Mouse (Mus musculus) MEL (cell line): ENCODE results near the gene Gm10642. TPM values are rescaled to one million over a fixed set of nuclear protein-coding genes. Genes with fewer than 3 reads are reported as not detected.

Experiments
- DNase-seq: peaks from one replicate; pipeline ENCODE4 v3.0.0; 2011; ENCODE audit warnings: low read depth, low spot score
- H3K27ac ChIP-seq: 2 replicates; pipeline ENCODE4 v1.5.1; 2012; ENCODE audit warnings: low read depth, mild to moderate bottlenecking, control low read depth, low read length, moderate library complexity; ENCODE audit not compliant: control insufficient read depth
- H3K27me3 ChIP-seq, 2 experiments: fragments of 150-350 bp in 1 of 2; sonication (generic) in 1 of 2; 2 replicates each; pipeline ENCODE4 v1.6.1; 2012; ENCODE audit warnings: low read length in 2 of 2, mild to moderate bottlenecking in 2 of 2, improper control_type of control experiment in 1 of 2, moderate library complexity in 1 of 2; ENCODE audit not compliant: insufficient read depth in 2 of 2, control insufficient read depth in 1 of 2
- H3K36me3 ChIP-seq, 2 experiments: 2 replicates each; pipeline ENCODE4 v1.6.1; 2012 to 2014; ENCODE audit warnings: low read length in 2 of 2, improper control_type of control experiment in 1 of 2, inconsistent platforms in 1 of 2, mild to moderate bottlenecking in 1 of 2; ENCODE audit not compliant: insufficient read depth in 2 of 2, control insufficient read depth in 1 of 2
- H3K4me1 ChIP-seq, 2 experiments: fragments of 150-350 bp in 1 of 2; sonication (generic) in 1 of 2; 2 replicates each; pipeline ENCODE4 v1.6.1; 2012; ENCODE audit warnings: low read length in 2 of 2, improper control_type of control experiment in 1 of 2, mild to moderate bottlenecking in 1 of 2; ENCODE audit not compliant: insufficient read depth in 2 of 2, control insufficient read depth in 1 of 2
- H3K4me3 ChIP-seq, 2 experiments: fragments of 150-350 bp in 1 of 2; sonication (generic) in 1 of 2; 2 replicates each; pipeline ENCODE4 v1.5.1; 2012; ENCODE audit warnings: low read depth in 2 of 2, low read length in 2 of 2, mild to moderate bottlenecking in 2 of 2, moderate library complexity in 2 of 2, control low read depth in 1 of 2, improper control_type of control experiment in 1 of 2; ENCODE audit not compliant: control insufficient read depth in 1 of 2, insufficient read depth in 1 of 2
- H3K79me2 ChIP-seq: 2 replicates; pipeline ENCODE4 v1.6.1; 2012; ENCODE audit warnings: mild to moderate bottlenecking, low read length, moderate library complexity; ENCODE audit not compliant: control insufficient read depth, poor library complexity, insufficient read depth
- H3K9ac ChIP-seq: 2 replicates; pipeline ENCODE4 v1.6.1; 2012; ENCODE audit warnings: low read depth, mild to moderate bottlenecking, control low read depth, low read length, moderate library complexity; ENCODE audit not compliant: control insufficient read depth, poor library complexity, severe bottlenecking
- H3K9me3 ChIP-seq: fragments of 150-350 bp; sonication (generic); replicated peaks from 2 replicates; pipeline ENCODE4 v1.6.1; 2012; ENCODE audit warnings: mild to moderate bottlenecking, low read length, improper control_type of control experiment, moderate library complexity; ENCODE audit not compliant: insufficient read depth
- BHLHE40 ChIP-seq: IDR thresholded peaks from 2 replicates; pipeline ENCODE4 v1.6.1; 2012; ENCODE audit warnings: low read depth, mild to moderate bottlenecking, inconsistent platforms, low read length, improper control_type of control experiment, borderline replicate concordance
- CHD1 ChIP-seq: IDR thresholded peaks from 2 replicates; pipeline ENCODE4 v1.6.1; 2012; ENCODE audit warnings: low read depth, mild to moderate bottlenecking, inconsistent platforms, low read length, improper control_type of control experiment
- CHD2 ChIP-seq: IDR thresholded peaks from 2 replicates; pipeline ENCODE4 v1.6.1; 2011; ENCODE audit warnings: low read length, improper control_type of control experiment
- CTCF ChIP-seq, 3 experiments: IDR thresholded peaks in 2 of 3; conservative IDR thresholded peaks in 1 of 3; 2 replicates each; pipeline ENCODE4 v1.5.1; 2011 to 2012; ENCODE audit warnings: low read length in 3 of 3, low read depth in 2 of 3, mild to moderate bottlenecking in 2 of 3, improper control_type of control experiment in 1 of 3, inconsistent platforms in 1 of 3, mixed read lengths in 1 of 3, moderate library complexity in 1 of 3; ENCODE audit not compliant: control insufficient read depth in 1 of 3, insufficient read depth in 1 of 3, poor library complexity in 1 of 3, severe bottlenecking in 1 of 3
- E2F4 ChIP-seq: IDR thresholded peaks from 2 replicates; pipeline ENCODE4 v1.6.1; 2011; ENCODE audit warnings: low read depth, low read length, improper control_type of control experiment, borderline replicate concordance
- ELF1 ChIP-seq: IDR thresholded peaks from 2 replicates; pipeline ENCODE4 v1.6.1; 2014; ENCODE audit warnings: low read depth, mild to moderate bottlenecking, inconsistent platforms, low read length, improper control_type of control experiment, moderate library complexity
- EP300 ChIP-seq, 2 experiments: IDR thresholded peaks; 2 replicates each; pipeline ENCODE4 v1.6.1; 2011; ENCODE audit warnings: improper control_type of control experiment in 2 of 2, low read length in 2 of 2, low read depth in 1 of 2, mild to moderate bottlenecking in 1 of 2
- ETS1 ChIP-seq: IDR thresholded peaks from 2 replicates; pipeline ENCODE4 v1.6.1; 2012; ENCODE audit warnings: low read depth, mild to moderate bottlenecking, inconsistent platforms, low read length, improper control_type of control experiment, moderate library complexity
- GABPA ChIP-seq: IDR thresholded peaks from 2 replicates; pipeline ENCODE4 v1.6.1; 2012; ENCODE audit warnings: low read depth, mild to moderate bottlenecking, inconsistent platforms, low read length, improper control_type of control experiment, moderate library complexity
- HCFC1 ChIP-seq: IDR thresholded peaks from 2 replicates; pipeline ENCODE4 v1.6.1; 2012; ENCODE audit warnings: low read depth, mild to moderate bottlenecking, inconsistent platforms, low read length, improper control_type of control experiment, moderate library complexity
- MAFK ChIP-seq: IDR thresholded peaks from 2 replicates; pipeline ENCODE4 v1.6.1; 2011; ENCODE audit warnings: low read depth, mild to moderate bottlenecking, low read length, improper control_type of control experiment, borderline replicate concordance
- MAX ChIP-seq: IDR thresholded peaks from 2 replicates; pipeline ENCODE4 v1.6.1; 2011; ENCODE audit warnings: low read length, improper control_type of control experiment
- MAZ ChIP-seq: IDR thresholded peaks from 2 replicates; pipeline ENCODE4 v1.6.1; 2012; ENCODE audit warnings: low read depth, mild to moderate bottlenecking, inconsistent platforms, low read length, improper control_type of control experiment
- MXI1 ChIP-seq: IDR thresholded peaks from 2 replicates; pipeline ENCODE4 v1.6.1; 2011; ENCODE audit warnings: mild to moderate bottlenecking, low read depth, low read length, improper control_type of control experiment
- NRF1 ChIP-seq: IDR thresholded peaks from 2 replicates; pipeline ENCODE4 v1.6.1; 2014; ENCODE audit warnings: low read depth, mild to moderate bottlenecking, inconsistent platforms, low read length, improper control_type of control experiment, moderate library complexity; ENCODE audit not compliant: poor library complexity, insufficient read depth, severe bottlenecking
- POLR2AphosphoS2 ChIP-seq: IDR thresholded peaks from 2 replicates; pipeline ENCODE4 v1.6.1; 2011; ENCODE audit warnings: low read length, improper control_type of control experiment
- RAD21 ChIP-seq: IDR thresholded peaks from 2 replicates; pipeline ENCODE4 v1.6.1; 2011; ENCODE audit warnings: mild to moderate bottlenecking, low read depth, low read length, improper control_type of control experiment
- RCOR1 ChIP-seq: IDR thresholded peaks from 2 replicates; pipeline ENCODE4 v1.6.1; 2012; ENCODE audit warnings: low read depth, mild to moderate bottlenecking, inconsistent platforms, low read length, improper control_type of control experiment
- SIN3A ChIP-seq: IDR thresholded peaks from 2 replicates; pipeline ENCODE4 v1.6.1; 2012; ENCODE audit warnings: low read length, improper control_type of control experiment, inconsistent platforms
- SMC3 ChIP-seq: IDR thresholded peaks from 2 replicates; pipeline ENCODE4 v1.6.1; 2011; ENCODE audit warnings: low read depth, low read length, improper control_type of control experiment
- TBP ChIP-seq: IDR thresholded peaks from 2 replicates; pipeline ENCODE4 v1.8.0; 2011; ENCODE audit warnings: low read depth, low read length, improper control_type of control experiment
- TCF12 ChIP-seq: IDR thresholded peaks from 2 replicates; pipeline ENCODE4 v1.6.1; 2014; ENCODE audit warnings: low read depth, mild to moderate bottlenecking, inconsistent platforms, low read length, improper control_type of control experiment, moderate library complexity
- UBTF ChIP-seq: IDR thresholded peaks from 2 replicates; pipeline ENCODE4 v1.6.1; 2012; ENCODE audit warnings: low read depth, mild to moderate bottlenecking, inconsistent platforms, low read length, improper control_type of control experiment, moderate library complexity, borderline replicate concordance; ENCODE audit not compliant: insufficient read depth
- USF1 ChIP-seq: IDR thresholded peaks from 2 replicates; pipeline ENCODE4 v1.6.1; 2014; ENCODE audit warnings: low read depth, mild to moderate bottlenecking, inconsistent platforms, low read length, improper control_type of control experiment, moderate library complexity
- ZC3H11A ChIP-seq: IDR thresholded peaks from 2 replicates; pipeline ENCODE4 v1.6.1; 2012; ENCODE audit warnings: low read depth, mild to moderate bottlenecking, inconsistent platforms, low read length, improper control_type of control experiment
- ZMIZ1 ChIP-seq: IDR thresholded peaks from 2 replicates; pipeline ENCODE4 v1.6.1; 2012; ENCODE audit warnings: low read depth, mild to moderate bottlenecking, inconsistent platforms, low read length, improper control_type of control experiment, moderate library complexity
- ZNF384 ChIP-seq: IDR thresholded peaks from 2 replicates; pipeline ENCODE4 v1.6.1; 2012; ENCODE audit warnings: low read depth, mild to moderate bottlenecking, inconsistent platforms, low read length, improper control_type of control experiment
- polyA plus RNA-seq, 2 experiments: library from polyadenylated mRNA; stranded (reverse) in 1 of 2; unstranded in 1 of 2; fragments of >175 nt in 1 of 2; fragments of >200 nt in 1 of 2; gene quantifications; 2 replicates each; pipeline versions ENCODE4 v1.2.1 to v1.2.4; 2012; ENCODE audit warnings: low replicate concordance in 2 of 2, low read depth in 1 of 2; ENCODE audit not compliant: insufficient read length in 2 of 2, insufficient read depth in 1 of 2, missing spikeins in 1 of 2
- total RNA-seq: library from RNA; depleted of rRNA; stranded (reverse); fragments of 300-350 nt; gene quantifications from 2 replicates; pipeline ENCODE4 v1.2.3, GENCODE M21; 2012

The Gm10642 gene
- total and polyA plus RNA-seq, 3 experiments, result 1.3 TPM; not detected in 1

- H3K9ac ChIP-seq, result peak overlapping the region; percentile 12; the same call in 1 of the 2 replicates
- no peaks in the 10 kb centered on the region for H3K27me3 ChIP-seq
- H3K27ac ChIP-seq, result no peak overlapping the region
- no peak for DNase-seq
- H3K4me3 ChIP-seq, result peak overlapping the region; percentile 74 to 85; a peak in 3 of 4 replicates
- peaks cover 0 to 16% of the 10 kb centered on the region in 2 experiments; a peak in 2 of 4 replicates for H3K36me3 ChIP-seq
- H3K9me3 ChIP-seq, result no peaks in the 10 kb centered on the region
- no peak for TF ChIP-seq ZMIZ1
- 0 out of 4 replicates have a peak, but pooled peaks of 1 of the 2 experiments have one; percentile 8 for TF ChIP-seq EP300 (IDR thresholded peaks at IDR 0.05; ENCODE audit: low read depth in 1 of 2, low read length in 2 of 2)
- peaks cover 4 to 7% of the 10 kb centered on the region in 2 experiments; a peak in 3 of 4 replicates for H3K4me1 ChIP-seq
- peaks cover 17% of the 10 kb centered on the region for H3K79me2 ChIP-seq
Observed at GRCm38 (mm10) chr9:70655764-70656129, 304 bp upstream of the Gm10642 start.

GRCm38 (mm10) chr9:70657013-70657967 is 1.2 kb downstream of the Gm10642 start, which contains the start of gene Mindy2:
Mindy2 (minus strand) TSS chr9:70657174.
- peak; percentile 97 for DNase-seq
- Histone ChIP-seq H3K4me3 (peak within 1 kb of the TSS; percentile 84 to 85), H3K4me1 (peaks cover 4 to 7% of the 10 kb centered on the region in 2 experiments; a peak in 3 of 4 replicates), H3K27me3 (no peaks in the 10 kb centered on the region), H3K9me3 (no peaks in the 10 kb centered on the region), H3K36me3 (peaks cover 0 to 16% of the 10 kb centered on the region in 2 experiments; a peak in 2 of 4 replicates), H3K9ac (peak within 1 kb of the TSS; percentile 85), H3K27ac (peak within 1 kb of the TSS; percentile 59), H3K79me2 (peaks cover 15% of the 10 kb centered on the region)
- TF ChIP-seq NRF1, result peak; percentile 43; the same call in 1 of the 2 replicates
- peak; percentile 74 for TF ChIP-seq ELF1
- peak; percentile 54 for TF ChIP-seq ETS1
- TF ChIP-seq MAX, result peak; percentile 75
- TF ChIP-seq MAZ, result peak; percentile 62; the same call in 1 of the 2 replicates
- TF ChIP-seq ZC3H11A, result no peak
- TF ChIP-seq TBP, result 0 out of 2 replicates have a peak, but pooled peaks have one; percentile 46
- no peak for TF ChIP-seq GABPA
- peak; percentile 51; the same call in 1 of the 2 replicates for TF ChIP-seq RCOR1
- peak; percentile 33; the same call in 1 of the 2 replicates for TF ChIP-seq E2F4
- peak; percentile 42 for TF ChIP-seq TCF12
- TF ChIP-seq CHD2, result no peak
- no peak for TF ChIP-seq RAD21
- TF ChIP-seq ZMIZ1, result 0 out of 2 replicates have a peak, but pooled peaks have one; percentile 42
- TF ChIP-seq SMC3, result peak; percentile 13; the same call in 1 of the 2 replicates
- no peak for TF ChIP-seq MAFK
- peak; percentile 65 for TF ChIP-seq HCFC1
- TF ChIP-seq SIN3A, result peak; percentile 89
- 0 out of 2 replicates have a peak, but pooled peaks have one; percentile 45 for TF ChIP-seq UBTF
- no peak for TF ChIP-seq CTCF (IDR thresholded peaks at IDR 0.05 in 2 of 3, conservative IDR thresholded peaks at IDR 0.05 in 1 of 3; ENCODE audit: control insufficient read depth in 1 of 3, insufficient read depth in 1 of 3, low read depth in 2 of 3, low read length in 3 of 3, poor library complexity in 1 of 3, severe bottlenecking in 1 of 3)
- TF ChIP-seq BHLHE40, result 0 out of 2 replicates have a peak, but pooled peaks have one; percentile 16
- TF ChIP-seq CHD1, result 0 out of 2 replicates have a peak, but pooled peaks have one; percentile 30
- peak; percentile 58; the same call in 1 of the 2 replicates for TF ChIP-seq POLR2AphosphoS2
- peak; percentile 72 for TF ChIP-seq USF1
- peak; percentile 63; the same call in 1 of the 2 replicates for TF ChIP-seq ZNF384
- no peak for TF ChIP-seq EP300 (IDR thresholded peaks at IDR 0.05; ENCODE audit: low read depth in 1 of 2, low read length in 2 of 2)
- TF ChIP-seq MXI1, result peak; percentile 82
